Mouse (Mus musculus) kidney, postnatal 36 days (tissue): ENCODE data around the gene Tpo.

Source experiments
- DNase-seq, 2 experiments: peaks; one replicate each; pipeline ENCODE4 v3.0.0; 2021 to 2022; ENCODE audit warnings: mixed read lengths in 2 of 2

Tpo gene

GRCm38 (mm10) chr12:30076316-30076715, 56.1 kb downstream of the Tpo start:
- DNase-seq = peak in 1 of 2 experiments; percentile 14

- DNase-seq = peak; percentile 26 to 46
These were observed 63.1 kb downstream of the Tpo start for GRCm38 (mm10) chr12:30069321-30069720.

- DNase-seq = no peak
These were observed 64.6 kb downstream of the Tpo start for GRCm38 (mm10) chr12:30067806-30068205.

GRCm38 (mm10) chr12:30062118-30062505, 70.3 kb downstream of the Tpo start:
- DNase-seq = no peak

- no peak for DNase-seq
These were observed 70.8 kb downstream of the Tpo start for GRCm38 (mm10) chr12:30061503-30062117.

DNA sequence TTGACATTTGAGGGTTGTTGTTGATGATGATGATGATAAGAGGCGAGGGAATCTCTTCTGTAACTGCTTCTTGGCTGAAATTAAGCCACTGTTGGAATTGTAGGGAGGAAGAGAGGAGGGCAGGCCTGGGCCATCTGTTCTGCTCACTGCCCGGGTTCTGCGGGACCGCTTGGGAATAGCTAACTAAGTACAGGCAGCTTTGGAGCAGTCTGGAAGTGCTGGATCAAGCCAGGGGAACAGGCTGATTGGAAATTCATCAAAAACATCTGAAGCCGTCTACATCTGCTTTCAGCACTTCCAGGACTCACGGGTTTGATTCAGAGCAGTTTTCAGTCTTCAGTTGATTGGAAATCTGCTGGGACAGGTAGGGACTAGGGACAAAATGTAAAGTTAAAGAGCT, 74.4 kb downstream of the Tpo start:
- DNase-seq = no peak

GRCm38 (mm10) chr12:30054761-30055540, 77.5 kb downstream of the Tpo start:
- DNase-seq = no peak

GRCm38 (mm10) chr12:30050235-30050634, 82.2 kb downstream of the Tpo start:
- peak; percentile 46 to 76 for DNase-seq

- no peak for DNase-seq
These were observed 82.6 kb downstream of the Tpo start for GRCm38 (mm10) chr12:30049818-30050217.

DNA sequence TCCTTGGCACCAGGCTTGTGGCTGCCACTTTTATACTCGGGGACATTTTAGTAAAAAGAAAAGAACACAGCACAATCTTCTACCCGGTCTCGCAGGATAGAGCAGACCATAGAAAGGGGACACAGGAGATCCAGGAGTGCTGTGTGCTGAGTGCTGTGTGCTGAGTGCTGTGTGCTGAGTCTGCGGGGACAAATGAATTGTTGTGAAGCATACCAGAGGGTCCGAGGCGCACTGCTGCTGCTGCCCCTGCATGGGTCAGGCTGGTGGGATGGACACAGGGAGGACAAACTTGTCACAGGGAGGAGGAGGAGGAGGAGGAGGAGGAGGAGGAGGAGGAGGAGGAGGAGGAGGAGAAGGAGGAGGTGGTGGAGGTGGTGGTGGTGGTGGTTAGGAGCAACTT, 83.6 kb downstream of the Tpo start:
- DNase-seq = no peak

DNA sequence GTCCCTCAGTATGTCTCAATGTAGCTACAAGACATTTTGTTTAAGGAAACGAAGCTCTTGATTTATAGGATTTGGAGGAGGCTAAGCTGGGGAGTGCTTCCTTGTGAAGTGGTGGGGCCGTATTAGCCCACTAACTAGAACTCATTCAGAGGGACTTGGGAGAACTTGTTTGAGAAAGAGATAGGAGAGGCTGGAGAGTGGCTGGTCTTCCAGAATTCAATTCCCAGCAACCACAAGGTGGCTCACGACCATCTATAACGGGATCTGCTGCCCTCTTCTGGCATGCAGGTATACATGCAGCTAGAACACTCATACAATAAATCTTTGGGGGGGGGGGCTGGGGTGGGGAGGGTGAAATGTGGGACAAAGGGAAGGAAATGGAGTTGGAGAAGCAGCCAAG, 92.3 kb downstream of the Tpo start:
- peak; percentile 65 to 77 for DNase-seq

GRCm38 (mm10) chr12:30039565-30039964, 92.9 kb downstream of the Tpo start:
- DNase-seq = peak; percentile 57 to 69

GRCm38 (mm10) chr12:30036569-30037055, 95.8 kb downstream of the Tpo start:
- no peak for DNase-seq

DNA sequence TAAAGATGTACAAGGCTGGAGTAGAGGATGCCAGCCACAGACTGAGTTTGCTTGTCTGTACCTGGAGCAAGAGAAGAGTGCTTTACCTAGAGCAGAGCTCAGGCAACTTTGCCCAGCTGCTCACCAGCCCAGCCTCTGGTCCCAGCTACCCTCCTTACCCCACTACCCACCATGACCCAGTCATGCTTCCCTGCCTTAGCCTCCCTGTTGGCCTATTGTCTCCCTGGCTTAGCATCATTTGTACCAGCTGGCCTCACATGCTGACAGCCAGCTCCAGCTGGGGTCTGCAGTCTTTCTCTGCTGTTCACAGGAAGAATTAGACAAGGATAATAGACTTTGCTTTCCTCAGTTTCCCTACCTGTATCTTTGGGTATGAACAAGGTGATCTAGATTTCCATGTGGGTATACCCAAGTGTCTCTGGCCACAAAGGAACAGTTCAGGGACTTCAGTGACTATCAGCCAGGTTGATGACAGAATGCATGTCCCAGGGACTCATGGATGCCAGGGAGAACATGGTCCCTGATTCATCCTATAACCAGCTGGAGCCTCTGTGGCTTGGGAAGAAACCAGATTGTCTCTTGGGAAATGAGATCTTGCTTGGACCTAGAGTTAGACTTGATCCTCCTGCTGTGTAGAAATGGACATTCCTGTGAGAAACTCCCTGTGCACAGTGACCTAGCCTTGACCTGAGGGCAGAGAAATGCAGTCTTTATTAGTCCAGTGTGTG, 96.4 kb downstream of the Tpo start:
- no peak for DNase-seq

DNA sequence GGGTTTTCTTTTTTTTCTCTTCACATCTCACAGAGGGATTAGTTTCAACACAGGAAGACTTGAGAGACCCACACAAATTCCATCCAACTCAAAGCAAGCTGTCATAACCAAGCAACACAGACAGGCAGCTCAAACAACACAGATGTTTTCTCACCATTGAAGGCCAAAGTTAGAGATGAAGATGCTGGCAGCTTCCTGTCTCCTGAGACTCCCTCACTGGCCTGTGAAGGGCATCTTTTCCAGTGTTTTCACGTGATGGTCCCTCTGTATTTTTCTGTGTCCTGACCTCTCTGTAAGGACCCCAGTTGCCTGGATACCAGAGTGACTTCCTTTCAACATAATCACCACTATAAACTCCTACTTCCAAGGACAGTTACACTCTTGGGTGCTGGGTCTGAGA, 97.0 kb downstream of the Tpo start:
- DNase-seq = no peak

DNA sequence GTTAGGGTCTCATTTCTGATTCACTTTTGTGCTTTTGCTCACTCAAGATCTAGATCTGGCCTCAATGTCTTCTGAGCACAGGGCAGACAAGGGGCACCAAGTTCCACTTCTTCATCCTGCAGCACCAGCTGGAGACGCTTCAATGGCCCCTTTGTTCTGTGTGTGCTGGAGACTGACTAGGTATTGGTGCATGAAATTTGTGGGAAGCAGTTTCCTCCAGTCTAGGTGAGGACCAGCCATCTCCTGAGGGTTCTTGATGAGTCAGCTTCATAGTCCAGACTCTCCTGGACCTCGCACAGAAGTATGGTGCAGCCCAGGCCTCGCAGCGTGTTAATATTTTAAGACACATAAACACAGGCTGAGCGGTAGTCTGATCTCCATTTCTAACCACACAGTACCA, 97.7 kb downstream of the Tpo start:
- DNase-seq = no peak

DNA sequence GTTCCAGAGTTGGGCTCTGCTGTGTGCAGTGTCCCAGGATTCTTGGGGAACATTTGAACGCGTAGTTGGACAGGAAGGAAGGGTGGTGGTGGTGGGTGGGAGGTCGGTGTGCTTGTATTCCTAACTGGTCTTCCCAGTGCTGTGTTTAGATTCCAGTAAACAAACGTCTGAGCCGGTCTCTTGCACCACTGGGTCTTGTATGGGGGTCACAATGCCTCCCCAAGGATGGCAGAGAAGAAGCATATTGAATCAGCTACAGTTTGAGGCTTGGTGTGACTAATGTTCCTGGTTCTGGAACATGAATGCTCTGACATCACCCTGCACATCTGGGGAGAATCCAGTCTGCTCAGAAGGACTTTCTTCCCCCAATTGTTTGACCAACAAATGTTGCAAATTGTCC, 101.9 kb downstream of the Tpo start:
- DNase-seq = no peak

GRCm38 (mm10) chr12:30029111-30029510, 103.3 kb downstream of the Tpo start:
- no peak for DNase-seq

- DNase-seq = no peak
These were observed 104.6 kb downstream of the Tpo start for GRCm38 (mm10) chr12:30027721-30028340.

DNA sequence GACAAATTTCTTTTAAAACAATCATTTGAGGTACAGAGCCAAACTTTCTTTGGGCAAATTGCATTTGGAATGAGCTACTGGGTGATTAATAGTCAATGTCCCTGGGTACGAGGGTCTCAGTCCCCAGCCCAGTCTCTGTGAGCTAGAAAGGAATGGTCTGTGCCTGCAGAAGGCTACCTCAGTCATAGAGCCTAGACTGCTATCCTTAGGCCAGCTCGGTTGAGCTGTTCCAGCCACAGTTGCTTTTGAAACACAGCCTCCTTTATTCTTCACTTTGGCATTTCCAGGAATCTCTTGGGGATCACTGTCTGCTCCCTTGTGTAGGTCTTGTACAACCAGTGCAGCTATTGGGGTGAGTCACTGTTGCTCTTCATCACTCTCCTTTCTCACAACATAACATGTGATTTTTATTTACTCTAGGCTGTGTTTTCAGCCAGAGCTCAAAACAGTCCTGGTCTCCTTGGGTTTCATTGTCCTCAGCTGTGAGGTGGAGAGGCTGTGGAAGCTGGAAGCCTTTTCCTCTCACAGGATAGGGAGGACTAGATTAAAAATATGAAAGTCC, 108.1 kb downstream of the Tpo start:
- no peak for DNase-seq

DNA sequence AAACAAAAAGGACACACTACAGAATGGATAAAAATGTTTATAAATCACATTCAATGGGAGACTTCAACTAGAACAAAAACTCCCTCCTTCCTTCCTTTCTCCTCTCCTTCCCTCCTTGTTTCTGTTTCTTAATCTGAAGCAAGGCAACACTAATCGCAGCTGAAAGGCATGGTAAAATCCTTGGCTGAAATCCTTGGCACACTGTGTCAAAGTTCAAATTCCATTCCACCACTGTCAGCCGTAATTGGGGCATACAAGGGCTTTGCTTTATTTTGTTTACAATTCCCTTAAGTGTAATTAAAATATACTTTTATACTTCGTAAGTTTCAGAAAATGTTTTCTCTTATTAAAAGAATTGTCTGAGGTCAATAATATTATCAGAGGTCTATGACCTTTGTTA, 108.9 kb downstream of the Tpo start:
- DNase-seq = peak; percentile 55 to 78

GRCm38 (mm10) chr12:30020447-30020846, 112.0 kb downstream of the Tpo start:
- DNase-seq = no peak

- DNase-seq = no peak
These were observed 115.3 kb downstream of the Tpo start for GRCm38 (mm10) chr12:30017131-30017530.
